Mouse (Mus musculus): ENCODE measurements around the gene Papola. TPM values are rescaled to one million over a fixed set of nuclear protein-coding genes. Genes with fewer than 3 reads are reported as not detected.

The Papola gene
- polyA plus RNA-seq, 1 experiment from 2014 or later = 299 TPM

GRCm38 (mm10) chr12:105844406-105844805 lies 59.9 kb downstream of the Papola start:
- no peak for ATAC-seq (ENCODE audit: low FRiP score, low read depth)
- WGBS = 95% methylated on average over 4 of the region's 4 CpGs
- no peak overlapping the region for H3K4me2 ChIP-seq (replicated peaks)
- H3K9me3 ChIP-seq = no peaks in the 10 kb centered on the region
- H3K9ac ChIP-seq (replicated peaks) = no peak overlapping the region
- no peaks in the 10 kb centered on the region for H3K27me3 ChIP-seq
- peaks cover 25% of the 10 kb centered on the region for H3K36me3 ChIP-seq
- no peak overlapping the region for H3K4me3 ChIP-seq
- H3K4me1 ChIP-seq = no peaks in the 10 kb centered on the region
- no peak overlapping the region for H3K27ac ChIP-seq (replicated peaks)

GRCm38 (mm10) chr12:105849102-105849501 lies 64.6 kb downstream of the Papola start:
- H3K27ac ChIP-seq (replicated peaks) = no peak overlapping the region
- no peak overlapping the region for H3K9ac ChIP-seq (replicated peaks)
- H3K4me3 ChIP-seq = no peak overlapping the region
- 73% methylated on average over 8 of the region's 8 CpGs for WGBS
- peaks cover 6% of the 10 kb centered on the region for H3K4me1 ChIP-seq
- H3K4me2 ChIP-seq (replicated peaks) = no peak overlapping the region
- no peaks in the 10 kb centered on the region for H3K27me3 ChIP-seq
- no peaks in the 10 kb centered on the region for H3K9me3 ChIP-seq
- no peak for ATAC-seq (ENCODE audit: low FRiP score, low read depth)
- no peaks in the 10 kb centered on the region for H3K36me3 ChIP-seq

GRCm38 (mm10) chr12:105850675-105851074 lies 66.2 kb downstream of the Papola start:
- Histone ChIP-seq H3K27me3 (no peaks in the 10 kb centered on the region), H3K4me2 (replicated peaks) (no peak overlapping the region), H3K4me3 (no peak overlapping the region), H3K9ac (replicated peaks) (no peak overlapping the region), H3K36me3 (no peaks in the 10 kb centered on the region), H3K4me1 (peaks cover 10% of the 10 kb centered on the region), H3K27ac (replicated peaks) (no peak overlapping the region), H3K9me3 (no peaks in the 10 kb centered on the region)
- no peak for ATAC-seq (ENCODE audit: low FRiP score, low read depth)
- WGBS = 75% methylated on average over 9 of the region's 9 CpGs

DNA sequence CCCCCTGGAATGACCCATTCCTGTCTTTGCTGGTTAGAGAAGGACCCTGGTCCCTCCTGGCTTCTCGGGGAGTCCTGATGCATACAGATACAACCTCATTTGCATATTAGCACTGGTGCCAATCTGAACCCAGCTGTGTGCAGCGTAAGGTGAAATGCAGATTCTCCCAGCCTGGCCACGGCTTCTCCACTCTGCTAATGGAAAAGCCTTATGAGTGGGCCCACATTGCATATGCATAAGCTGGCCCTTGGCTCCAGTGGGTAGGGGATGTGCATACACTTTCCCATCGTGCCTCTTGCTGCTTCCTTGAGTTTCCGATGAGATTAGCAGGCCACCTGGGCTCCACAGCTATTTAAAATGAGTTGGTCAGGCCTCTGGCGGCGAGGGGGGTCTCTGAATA lies 68.3 kb downstream of the Papola start:
- no peaks in the 10 kb centered on the region for H3K27me3 ChIP-seq
- H3K9me3 ChIP-seq = no peaks in the 10 kb centered on the region
- 0 out of 2 replicates have a peak overlapping the region, but pooled peaks have one; percentile 35 for H3K27ac ChIP-seq (replicated peaks)
- H3K4me1 ChIP-seq = peaks cover 18% of the 10 kb centered on the region
- no peak overlapping the region for H3K4me2 ChIP-seq (replicated peaks)
- peak; percentile 35 for ATAC-seq (ENCODE audit: low FRiP score, low read depth)
- H3K36me3 ChIP-seq = no peaks in the 10 kb centered on the region
- no peak overlapping the region for H3K4me3 ChIP-seq
- 36% methylated on average over 7 of the region's 7 CpGs for WGBS
- H3K9ac ChIP-seq (replicated peaks) = no peak overlapping the region

GRCm38 (mm10) chr12:105854639-105855038 lies 70.1 kb downstream of the Papola start:
- no peaks in the 10 kb centered on the region for H3K9me3 ChIP-seq
- H3K4me3 ChIP-seq = no peak overlapping the region
- no peak overlapping the region for H3K4me2 ChIP-seq (replicated peaks)
- no peaks in the 10 kb centered on the region for H3K27me3 ChIP-seq
- peak; percentile 47; the same call in 1 of the 2 replicates for ATAC-seq (ENCODE audit: low FRiP score, low read depth)
- WGBS = 33% methylated on average over 6 of the region's 6 CpGs
- H3K4me1 ChIP-seq = peaks cover 24% of the 10 kb centered on the region
- H3K9ac ChIP-seq (replicated peaks) = no peak overlapping the region
- no peak overlapping the region for H3K27ac ChIP-seq (replicated peaks)
- no peaks in the 10 kb centered on the region for H3K36me3 ChIP-seq

GRCm38 (mm10) chr12:105857902-105858640 lies 73.6 kb downstream of the Papola start:
- Histone ChIP-seq H3K4me1 (peaks cover 18% of the 10 kb centered on the region), H3K27me3 (peaks cover 3% of the 10 kb centered on the region; the same call in 1 of the 2 replicates), H3K9ac (replicated peaks) (no peak overlapping the region), H3K36me3 (no peaks in the 10 kb centered on the region), H3K4me3 (no peak overlapping the region), H3K9me3 (no peaks in the 10 kb centered on the region), H3K27ac (replicated peaks) (no peak overlapping the region), H3K4me2 (replicated peaks) (no peak overlapping the region)
- no peak for ATAC-seq (ENCODE audit: low FRiP score, low read depth)
- WGBS = 84% methylated on average over 5 of the region's 5 CpGs

GRCm38 (mm10) chr12:105862072-105862471 lies 77.6 kb downstream of the Papola start:
- Histone ChIP-seq H3K9me3 (no peaks in the 10 kb centered on the region), H3K4me3 (no peak overlapping the region), H3K4me2 (replicated peaks) (no peak overlapping the region), H3K27ac (replicated peaks) (no peak overlapping the region), H3K27me3 (peaks cover 3% of the 10 kb centered on the region; the same call in 1 of the 2 replicates), H3K36me3 (no peaks in the 10 kb centered on the region), H3K4me1 (peaks cover 8% of the 10 kb centered on the region; the same call in 1 of the 2 replicates), H3K9ac (replicated peaks) (no peak overlapping the region)
- ATAC-seq (ENCODE audit: low FRiP score, low read depth) = no peak
- WGBS = 60% methylated on average over 6 of the region's 6 CpGs

DNA sequence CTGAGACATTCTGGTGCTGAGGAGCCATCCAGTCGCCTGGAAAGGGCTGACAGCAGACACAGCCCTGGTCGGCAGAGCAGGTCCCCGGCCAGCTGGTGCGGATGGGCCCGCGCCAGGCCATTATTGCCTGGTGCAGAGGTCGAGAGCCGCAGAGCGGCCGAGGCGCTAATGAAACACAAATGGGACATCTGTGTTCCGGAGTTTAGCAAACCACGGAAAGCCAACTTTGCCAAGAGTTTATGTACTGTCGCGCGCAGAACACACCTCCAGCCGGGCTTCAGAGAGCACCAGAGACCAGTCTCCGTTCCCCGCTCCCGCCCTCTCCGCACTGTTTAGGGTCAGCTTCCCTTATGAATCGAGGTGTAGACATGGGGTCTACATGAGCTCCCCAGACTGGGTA lies 78.1 kb downstream of the Papola start:
- Histone ChIP-seq H3K36me3 (no peaks in the 10 kb centered on the region), H3K27ac (replicated peaks) (no peak overlapping the region), H3K27me3 (peaks cover 4% of the 10 kb centered on the region; the same call in 1 of the 2 replicates), H3K4me2 (replicated peaks) (no peak overlapping the region), H3K9ac (replicated peaks) (no peak overlapping the region), H3K9me3 (no peaks in the 10 kb centered on the region), H3K4me3 (no peak overlapping the region), H3K4me1 (peaks cover 8% of the 10 kb centered on the region; the same call in 1 of the 2 replicates)
- ATAC-seq (ENCODE audit: low FRiP score, low read depth) = no peak
- 85% methylated on average over 22 of the region's 22 CpGs for WGBS

DNA sequence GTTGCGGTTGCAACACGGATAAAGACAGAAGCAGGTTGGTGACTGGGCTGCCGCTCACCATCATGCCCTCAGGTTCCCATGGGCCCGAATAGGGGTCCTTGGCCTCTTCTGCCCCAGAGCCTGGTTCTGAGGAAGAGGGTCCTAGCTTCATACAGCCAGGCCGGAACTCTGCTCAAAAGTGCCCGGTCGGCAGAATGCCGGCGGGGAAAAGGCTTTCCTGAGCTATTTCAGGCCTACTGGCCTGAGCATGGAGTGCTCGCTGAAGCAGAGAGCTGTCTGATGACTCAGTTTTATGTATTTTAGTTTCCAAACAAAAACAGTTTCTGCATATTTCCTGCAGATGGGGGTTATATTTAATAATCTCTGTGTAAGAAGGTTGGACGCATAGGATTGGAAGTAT lies 78.9 kb downstream of the Papola start:
- H3K27ac ChIP-seq (replicated peaks) = no peak overlapping the region
- H3K9ac ChIP-seq (replicated peaks) = no peak overlapping the region
- no peaks in the 10 kb centered on the region for H3K4me1 ChIP-seq
- H3K9me3 ChIP-seq = no peaks in the 10 kb centered on the region
- no peak overlapping the region for H3K4me3 ChIP-seq
- no peak overlapping the region for H3K4me2 ChIP-seq (replicated peaks)
- WGBS = 91% methylated on average over 11 of the region's 11 CpGs
- H3K27me3 ChIP-seq = peaks cover 10% of the 10 kb centered on the region
- no peaks in the 10 kb centered on the region for H3K36me3 ChIP-seq
- no peak for ATAC-seq (ENCODE audit: low FRiP score, low read depth)

DNA sequence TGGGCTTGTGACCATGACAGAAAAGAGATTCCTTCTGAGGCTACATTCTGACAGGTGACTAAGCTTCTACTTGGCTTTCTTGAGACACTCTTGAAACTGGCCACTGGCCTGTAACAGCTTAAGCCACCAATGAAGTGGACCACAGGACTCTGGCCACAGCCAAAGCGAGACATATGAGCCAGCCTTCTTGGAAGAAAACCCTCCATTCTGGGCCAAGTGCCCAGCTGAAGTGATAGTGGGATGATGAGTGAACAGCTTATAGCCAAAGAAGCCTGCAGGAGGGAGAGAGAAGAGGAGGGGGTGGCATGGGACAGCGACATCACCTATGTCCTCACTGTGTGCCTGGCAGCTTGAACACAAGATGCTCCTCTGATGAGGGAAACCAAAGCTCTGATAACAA lies 83.2 kb downstream of the Papola start:
- Histone ChIP-seq H3K9ac (replicated peaks) (no peak overlapping the region), H3K36me3 (no peaks in the 10 kb centered on the region), H3K4me2 (replicated peaks) (no peak overlapping the region), H3K9me3 (no peaks in the 10 kb centered on the region), H3K27me3 (peaks cover 47% of the 10 kb centered on the region), H3K4me1 (peaks cover 9% of the 10 kb centered on the region; the same call in 1 of the 2 replicates), H3K27ac (replicated peaks) (no peak overlapping the region), H3K4me3 (no peak overlapping the region)
- 88% methylated on average over 2 of the region's 2 CpGs for WGBS
- ATAC-seq (ENCODE audit: low FRiP score, low read depth) = no peak

DNA sequence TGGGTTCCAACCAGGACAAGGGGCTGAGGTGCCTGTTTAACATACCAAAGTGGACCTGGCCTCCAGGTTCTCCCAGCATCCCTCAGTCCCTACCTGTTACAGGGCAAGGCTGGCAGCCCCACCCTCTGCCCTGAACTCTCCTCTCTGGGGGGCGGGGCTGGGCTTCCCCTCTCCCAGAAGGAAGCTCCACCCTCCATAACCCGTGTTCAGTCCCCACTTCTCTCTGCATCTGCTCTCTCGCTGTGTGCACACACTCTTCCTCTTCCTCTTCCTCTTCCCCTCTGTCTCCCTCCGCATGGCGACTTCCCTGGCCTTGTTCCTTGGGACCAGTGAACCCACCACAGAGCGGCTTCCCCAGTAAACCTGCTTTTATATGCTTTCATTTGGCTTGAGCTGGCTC lies 84.7 kb downstream of the Papola start:
- Histone ChIP-seq H3K27me3 (peaks cover 54% of the 10 kb centered on the region), H3K27ac (replicated peaks) (no peak overlapping the region), H3K9me3 (no peaks in the 10 kb centered on the region), H3K4me1 (peaks cover 9% of the 10 kb centered on the region; the same call in 1 of the 2 replicates), H3K9ac (replicated peaks) (no peak overlapping the region), H3K36me3 (no peaks in the 10 kb centered on the region), H3K4me2 (replicated peaks) (no peak overlapping the region), H3K4me3 (no peak overlapping the region)
- ATAC-seq (ENCODE audit: low FRiP score, low read depth) = no peak
- 36% methylated on average over 6 of the region's 6 CpGs for WGBS

DNA sequence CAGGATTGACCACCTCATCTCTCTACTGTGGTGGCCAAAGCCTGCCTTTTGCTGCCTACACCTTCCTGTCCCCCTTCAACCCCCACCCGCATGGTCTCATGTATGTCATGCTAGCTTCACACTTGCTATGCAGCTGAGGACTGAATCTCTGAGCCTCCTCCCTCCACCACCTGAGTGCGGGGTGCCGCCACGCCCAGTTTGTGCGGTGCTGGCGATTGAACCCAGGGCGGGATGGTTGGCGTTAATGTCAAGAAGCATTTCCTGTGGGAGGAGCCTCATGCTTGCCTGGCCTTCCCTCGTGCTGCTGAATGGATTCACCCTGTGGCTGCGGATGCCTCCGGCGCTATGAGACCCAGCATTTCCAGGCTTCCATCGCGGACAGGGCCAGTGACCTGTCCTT lies 85.2 kb downstream of the Papola start:
- H3K9ac ChIP-seq (replicated peaks) = no peak overlapping the region
- no peak overlapping the region for H3K27ac ChIP-seq (replicated peaks)
- no peak overlapping the region for H3K4me3 ChIP-seq
- peaks cover 58% of the 10 kb centered on the region for H3K27me3 ChIP-seq
- no peaks in the 10 kb centered on the region for H3K9me3 ChIP-seq
- H3K4me2 ChIP-seq (replicated peaks) = no peak overlapping the region
- no peaks in the 10 kb centered on the region for H3K36me3 ChIP-seq
- H3K4me1 ChIP-seq = peaks cover 10% of the 10 kb centered on the region; the same call in 1 of the 2 replicates
- 28% methylated on average over 14 of the region's 14 CpGs for WGBS
- no peak for ATAC-seq (ENCODE audit: low FRiP score, low read depth)

Data from midbrain, embryonic 12.5 days (tissue).